Mouse (Mus musculus): ENCODE data around the gene Olfr1323. TPM values are rescaled to one million over a fixed set of nuclear protein-coding genes. Genes with fewer than 3 reads are reported as not detected.

Olfr1323 gene
- not detected in 2 replicates for polyA plus RNA-seq (2012; rRNA removed; ENCODE audit: low replicate concordance)

GRCm38 (mm10) chrX:50019259-50019658 is at the start of gene Olfr1323:
Olfr1323 (minus strand) TSS chrX:50019359.

Other genes with a start within 250 kb of the Olfr1323 start
- gene Igsf1, start 221.6 kb downstream of the Olfr1323 start, polyA plus RNA-seq (2012; rRNA removed; ENCODE audit: low replicate concordance), result not detected in 2 replicates
- gene Olfr1322, start 127.9 kb downstream of the Olfr1323 start, polyA plus RNA-seq (2012; rRNA removed; ENCODE audit: low replicate concordance), result not detected in 2 replicates

All from duodenum, adult 2 months (tissue).